Mouse (Mus musculus) midbrain, embryonic 14.5 days (tissue): ENCODE results near the gene Pkd1l3. TPM values are rescaled to one million over a fixed set of nuclear protein-coding genes. Genes with fewer than 3 reads are reported as not detected.

Source experiments
- ATAC-seq: fragments of 200-750 bp; cut with Nextera tagmentation; 2 replicates; pipeline ENCODE4 v1.8.0; 2017; ENCODE audit warnings: moderate number of reproducible peaks, moderate library complexity; ENCODE audit not compliant: low FRiP score, low TSS enrichment
- DNase-seq: peaks from one replicate; pipeline ENCODE4 v3.0.0-alpha.2; 2015
- H3K27ac ChIP-seq: fragments of 300-500 bp; sonication (generic); replicated peaks from 2 replicates; pipeline ENCODE4 v1.5.1; 2014; ENCODE audit warnings: mild to moderate bottlenecking, low read depth, low read length, moderate library complexity
- H3K27me3 ChIP-seq: fragments of 300-500 bp; sonication (generic); 2 replicates; pipeline ENCODE4 v1.6.1; 2014; ENCODE audit warnings: low read length, control low read depth, mixed read lengths; ENCODE audit not compliant: control insufficient read depth, insufficient read depth
- H3K36me3 ChIP-seq: fragments of 300-500 bp; sonication (generic); 2 replicates; pipeline ENCODE4 v1.6.1; 2014; ENCODE audit warnings: low read length, control low read depth; ENCODE audit not compliant: control insufficient read depth, insufficient read depth
- H3K4me1 ChIP-seq: fragments of 300-500 bp; sonication (generic); 2 replicates; pipeline ENCODE4 v1.6.1; 2014; ENCODE audit warnings: mild to moderate bottlenecking, antibody characterized with exemption, low read length, control low read depth; ENCODE audit not compliant: control insufficient read depth, insufficient read depth
- H3K4me2 ChIP-seq: fragments of 300-500 bp; sonication (generic); 2 replicates; pipeline ENCODE4 v1.6.1; 2014; ENCODE audit warnings: mild to moderate bottlenecking, low read length, moderate library complexity
- H3K4me3 ChIP-seq: fragments of 300-500 bp; sonication (generic); replicated peaks from 2 replicates; pipeline ENCODE4 v1.5.1; 2014; ENCODE audit warnings: low read depth, low read length
- H3K9ac ChIP-seq: fragments of 300-500 bp; sonication (generic); replicated peaks from 2 replicates; pipeline ENCODE4 v1.6.1; 2014; ENCODE audit warnings: mild to moderate bottlenecking, low read length, moderate library complexity
- H3K9me3 ChIP-seq: fragments of 300-500 bp; sonication (generic); 2 replicates; pipeline ENCODE4 v1.6.1; 2016; ENCODE audit warnings: low read length, control low read depth, mixed read lengths; ENCODE audit not compliant: control insufficient read depth
- WGBS: fragments of 180-500 bp; shearing (Covaris S2); extraction: QIAGEN DNeasy Blood & Tissue Kit; methylation state at CpG from one replicate; pipeline ENCODE4 v1.1.7; 2014; 5-methylcytosine and 5-hydroxymethylcytosine counted together
- polyA plus RNA-seq: library from polyadenylated mRNA; unstranded; fragments of >200 nt; fragmentation: Nextera tagmentation; extraction: Ambion mirVana; gene quantifications from 2 replicates; pipeline ENCODE4 v1.2.1, GENCODE M21; 2014

The Pkd1l3 gene
- polyA plus RNA-seq, 1 experiment from 2014 or later = 0.12 TPM

GRCm38 (mm10) chr8:109608271-109609152, 5.8 kb upstream of the Pkd1l3 start, which contains the start of gene Dhodh:
TSS of gene Dhodh (minus strand) at chr8:109608673.
- peak within 1 kb of the TSS; percentile 67 for H3K9ac ChIP-seq
- H3K4me3 ChIP-seq = peak within 1 kb of the TSS; percentile 48
- under 1% methylated on average over 42 of the region's 42 CpGs for WGBS
- DNase-seq (peak; percentile 97), ATAC-seq (peak; percentile 99)
- H3K4me2 ChIP-seq = peak within 1 kb of the TSS; percentile 81
- H3K4me1 ChIP-seq = peaks cover 9% of the 10 kb centered on the region
- no peaks in the 10 kb centered on the region for H3K27me3 ChIP-seq
- peaks cover 11% of the 10 kb centered on the region; the same call in 1 of the 2 replicates for H3K36me3 ChIP-seq
- no peaks in the 10 kb centered on the region for H3K9me3 ChIP-seq
- H3K27ac ChIP-seq = peak within 1 kb of the TSS; percentile 91

GRCm38 (mm10) chr8:109609153-109609502, 5.2 kb upstream of the Pkd1l3 start:
- ATAC-seq (no peak), DNase-seq (no peak)
- no peaks in the 10 kb centered on the region for H3K27me3 ChIP-seq

GRCm38 (mm10) chr8:109615569-109615968, 1.3 kb downstream of the Pkd1l3 start:
- no peak for ATAC-seq
- H3K27ac ChIP-seq = no peak overlapping the region
- no peaks in the 10 kb centered on the region for H3K4me1 ChIP-seq
- H3K36me3 ChIP-seq = no peaks in the 10 kb centered on the region
- no peak overlapping the region for H3K9ac ChIP-seq
- WGBS = 86% methylated on average over 3 of the region's 3 CpGs
- H3K9me3 ChIP-seq = no peaks in the 10 kb centered on the region
- H3K4me2 ChIP-seq = no peak overlapping the region
- no peaks in the 10 kb centered on the region for H3K27me3 ChIP-seq
- no peak for DNase-seq
- H3K4me3 ChIP-seq = no peak overlapping the region

More at GRCm38 (mm10) chr8:109609153-109609502, 5.2 kb upstream of the Pkd1l3 start:
- Histone ChIP-seq H3K4me2 (peak overlapping the region; percentile 81), H3K4me3 (peak overlapping the region; percentile 48), H3K9me3 (no peaks in the 10 kb centered on the region), H3K36me3 (peaks cover 5% of the 10 kb centered on the region; the same call in 1 of the 2 replicates), H3K27ac (peak overlapping the region; percentile 91), H3K4me1 (peaks cover 9% of the 10 kb centered on the region), H3K9ac (peak overlapping the region; percentile 67; the same call in 1 of the 2 replicates)
- 24% methylated on average over 5 of the region's 5 CpGs for WGBS

- Histone ChIP-seq H3K4me1 (no peaks in the 10 kb centered on the region), H3K27ac (no peak overlapping the region), H3K9ac (no peak overlapping the region), H3K9me3 (no peaks in the 10 kb centered on the region), H3K4me2 (no peak overlapping the region), H3K4me3 (no peak overlapping the region), H3K27me3 (no peaks in the 10 kb centered on the region), H3K36me3 (no peaks in the 10 kb centered on the region)
- no peak for ATAC-seq
- no peak for DNase-seq
- 74% methylated on average over 6 of the region's 6 CpGs for WGBS
Observed at GRCm38 (mm10) chr8:109628638-109629037, 14.3 kb downstream of the Pkd1l3 start.

- Histone ChIP-seq H3K36me3 (no peaks in the 10 kb centered on the region), H3K27ac (no peak overlapping the region), H3K9me3 (no peaks in the 10 kb centered on the region), H3K4me2 (no peak overlapping the region), H3K4me3 (no peak overlapping the region), H3K9ac (no peak overlapping the region), H3K4me1 (no peaks in the 10 kb centered on the region), H3K27me3 (no peaks in the 10 kb centered on the region)
- ATAC-seq = no peak
- peak; percentile 17 for DNase-seq
- 66% methylated on average over 5 of the region's 5 CpGs for WGBS
Observed at GRCm38 (mm10) chr8:109632498-109632897, 18.2 kb downstream of the Pkd1l3 start.

- Histone ChIP-seq H3K4me3 (no peak overlapping the region), H3K27ac (no peak overlapping the region), H3K4me1 (no peaks in the 10 kb centered on the region), H3K36me3 (no peaks in the 10 kb centered on the region), H3K4me2 (no peak overlapping the region), H3K27me3 (no peaks in the 10 kb centered on the region), H3K9ac (no peak overlapping the region), H3K9me3 (no peaks in the 10 kb centered on the region)
- ATAC-seq (no peak), DNase-seq (no peak)
- 92% methylated on average over 8 of the region's 8 CpGs for WGBS
Observed at GRCm38 (mm10) chr8:109635146-109635545, 20.8 kb downstream of the Pkd1l3 start.

GRCm38 (mm10) chr8:109638851-109639250, 24.5 kb downstream of the Pkd1l3 start:
- 72% methylated on average over 5 of the region's 5 CpGs for WGBS
- Histone ChIP-seq H3K4me1 (no peaks in the 10 kb centered on the region), H3K9me3 (no peaks in the 10 kb centered on the region), H3K27ac (no peak overlapping the region), H3K27me3 (no peaks in the 10 kb centered on the region), H3K36me3 (no peaks in the 10 kb centered on the region), H3K4me3 (no peak overlapping the region), H3K4me2 (no peak overlapping the region), H3K9ac (no peak overlapping the region)
- DNase-seq = no peak
- no peak for ATAC-seq

- no peaks in the 10 kb centered on the region for H3K9me3 ChIP-seq
- ATAC-seq (no peak), DNase-seq (no peak)
- H3K27ac ChIP-seq = no peak overlapping the region
- H3K9ac ChIP-seq = no peak overlapping the region
- H3K27me3 ChIP-seq = no peaks in the 10 kb centered on the region
- 62% methylated on average over 7 of the region's 7 CpGs for WGBS
- H3K4me3 ChIP-seq = no peak overlapping the region
- H3K4me2 ChIP-seq = no peak overlapping the region
- no peaks in the 10 kb centered on the region for H3K36me3 ChIP-seq
- no peaks in the 10 kb centered on the region for H3K4me1 ChIP-seq
Observed at GRCm38 (mm10) chr8:109640410-109640809, 26.1 kb downstream of the Pkd1l3 start.

- ATAC-seq (no peak), DNase-seq (no peak)
- no peak overlapping the region for H3K9ac ChIP-seq
- H3K36me3 ChIP-seq = no peaks in the 10 kb centered on the region
- no peaks in the 10 kb centered on the region for H3K9me3 ChIP-seq
- 75% methylated on average over 5 of the region's 5 CpGs for WGBS
- no peak overlapping the region for H3K4me3 ChIP-seq
- no peaks in the 10 kb centered on the region for H3K27me3 ChIP-seq
- no peaks in the 10 kb centered on the region for H3K4me1 ChIP-seq
- H3K4me2 ChIP-seq = no peak overlapping the region
- no peak overlapping the region for H3K27ac ChIP-seq
Observed at GRCm38 (mm10) chr8:109641236-109641635, 26.9 kb downstream of the Pkd1l3 start.
